Mouse (Mus musculus) cerebellum, postnatal 14 days (tissue): ENCODE measurements at regions not wholly inside any gene's neighbourhood (a gene's known extent, or its start where the extent isn't known, plus 50 kb on each side); places are given as distances from the start of the nearest gene placed in this dataset.
"Not testable (repeated sequence)": the region's sequence is repeated elsewhere in the genome, so short reads cannot be mapped to it uniquely, and the experiment has no call there.

Experiments used
- DNase-seq, 2 experiments: peaks; one replicate each; pipeline ENCODE4 v3.0.0; 2021; ENCODE audit warnings: mixed read lengths in 2 of 2

DNA sequence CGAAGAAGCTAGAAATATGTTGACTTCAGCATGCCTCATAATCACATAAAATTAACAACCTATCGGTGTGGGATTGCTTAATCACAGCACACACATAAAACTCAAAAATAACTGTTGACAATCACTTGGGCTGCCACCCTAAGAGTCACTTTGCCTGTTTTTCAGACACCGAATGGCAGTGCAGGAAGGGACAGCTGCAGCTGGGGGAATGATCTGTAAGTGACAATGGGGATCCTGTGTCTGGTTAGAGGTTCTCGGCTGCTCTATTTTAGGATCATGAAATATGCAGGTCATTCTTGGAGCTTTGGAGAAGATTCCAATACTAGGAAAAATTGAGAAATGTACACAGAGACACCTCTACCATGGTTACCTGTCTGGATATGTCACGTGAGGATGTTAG lies 54.4 kb upstream of the Tcf12 start:
- DNase-seq, result no peak

DNA sequence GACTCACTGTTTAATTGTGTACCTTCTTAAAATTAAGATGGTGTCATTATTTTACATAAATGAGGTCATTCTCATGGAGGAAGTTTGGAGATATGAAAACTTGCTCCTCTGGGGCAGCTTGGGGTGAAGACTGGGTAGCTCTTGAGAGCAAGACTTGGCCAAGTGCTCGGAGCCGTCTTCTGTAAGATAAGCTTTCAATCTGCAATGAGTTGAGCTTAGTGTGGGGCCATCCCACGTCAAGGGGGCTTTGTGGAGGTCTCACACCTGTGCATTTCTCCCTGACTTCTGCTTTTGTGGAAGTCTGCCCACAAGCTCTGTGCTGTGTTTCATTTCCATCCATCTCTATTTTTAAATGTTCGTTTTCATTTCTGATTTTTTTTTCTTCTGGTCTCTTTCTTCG lies 54.9 kb upstream of the Tcf12 start:
- DNase-seq, result no peak

DNA sequence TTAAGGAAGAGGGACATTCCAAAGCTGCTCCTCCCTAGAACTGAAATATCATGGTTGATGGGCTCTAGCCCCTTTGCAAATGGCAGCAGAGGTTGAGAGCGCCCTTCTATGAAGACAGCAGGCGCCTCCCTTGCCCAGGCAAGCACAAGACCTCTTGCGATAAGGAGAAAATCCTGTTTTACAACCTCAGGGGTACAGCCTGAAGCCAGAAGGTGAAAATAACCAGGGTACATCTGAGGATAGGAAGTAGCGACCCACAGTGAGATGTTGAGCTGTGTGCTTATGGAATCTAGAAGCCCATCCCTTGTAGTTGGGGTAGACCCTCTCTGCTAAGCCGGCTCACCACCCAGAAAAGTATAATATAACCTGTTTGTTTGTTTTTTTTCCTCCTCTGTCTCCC lies 57.6 kb upstream of the Tcf12 start:
- no peak for DNase-seq

DNA sequence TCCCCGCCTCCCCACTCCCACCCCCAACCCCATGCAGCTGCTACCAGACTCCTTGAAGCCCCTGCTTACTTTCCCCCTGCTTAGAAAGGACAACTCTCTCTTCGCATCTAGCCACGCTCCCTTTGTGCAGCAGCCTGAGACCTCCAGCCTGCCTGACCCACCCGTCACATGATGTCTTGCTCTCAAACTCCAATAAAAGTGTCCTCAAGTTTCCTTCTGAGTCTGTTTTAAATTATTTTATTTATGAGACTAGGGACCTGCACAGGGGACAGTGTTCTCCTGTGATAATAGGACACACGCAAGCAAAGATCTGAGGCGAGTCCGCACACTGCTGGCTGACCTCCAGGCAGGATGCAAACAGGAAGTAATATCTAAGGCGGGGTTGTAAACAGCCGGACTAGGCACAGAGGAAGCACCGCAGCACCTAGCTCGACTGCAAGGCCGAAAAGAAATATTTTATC lies 58.1 kb upstream of the Tcf12 start:
- peak; percentile 49 to 53 for DNase-seq

DNA sequence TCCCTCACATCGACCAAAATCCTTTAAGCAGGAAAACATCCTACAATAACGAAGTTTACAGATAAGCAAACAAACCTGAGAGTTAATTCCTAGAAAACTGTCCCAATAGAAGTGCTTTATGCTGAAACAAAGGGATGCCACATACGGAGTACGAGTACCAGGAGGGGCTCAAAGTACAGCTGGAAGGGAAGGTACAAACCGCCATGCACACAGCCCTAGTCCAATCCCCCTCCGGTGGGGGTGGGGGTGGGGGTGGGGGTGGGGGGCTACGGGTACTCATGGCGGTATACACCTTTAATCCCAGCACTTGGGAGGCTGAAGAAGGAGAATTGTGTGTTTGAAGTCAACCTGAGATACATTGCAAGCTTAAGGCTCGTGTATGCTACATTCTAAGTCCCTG lies 58.6 kb upstream of the Tcf12 start:
- DNase-seq, result no peak

DNA sequence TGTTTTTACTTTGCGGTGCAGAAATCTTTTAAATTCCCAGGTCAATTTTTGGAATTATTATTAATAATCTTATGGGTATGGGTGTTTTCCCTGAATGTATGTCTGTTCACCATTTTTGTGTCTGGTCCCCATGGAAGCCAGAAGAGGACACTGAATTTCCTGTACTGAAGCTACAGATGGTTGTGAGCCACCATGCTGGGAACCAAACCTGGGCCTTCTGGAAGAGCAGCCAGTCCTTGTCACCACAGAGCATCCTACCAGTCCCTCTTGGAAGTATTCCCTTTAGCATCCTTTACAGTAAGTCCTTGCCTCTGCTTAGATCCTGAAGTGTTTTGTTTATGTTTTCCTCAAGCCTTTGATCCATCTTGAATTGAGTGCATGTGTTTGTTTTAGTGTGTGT lies 60.7 kb upstream of the Tcf12 start:
- DNase-seq, result peak; percentile 64 to 78

DNA sequence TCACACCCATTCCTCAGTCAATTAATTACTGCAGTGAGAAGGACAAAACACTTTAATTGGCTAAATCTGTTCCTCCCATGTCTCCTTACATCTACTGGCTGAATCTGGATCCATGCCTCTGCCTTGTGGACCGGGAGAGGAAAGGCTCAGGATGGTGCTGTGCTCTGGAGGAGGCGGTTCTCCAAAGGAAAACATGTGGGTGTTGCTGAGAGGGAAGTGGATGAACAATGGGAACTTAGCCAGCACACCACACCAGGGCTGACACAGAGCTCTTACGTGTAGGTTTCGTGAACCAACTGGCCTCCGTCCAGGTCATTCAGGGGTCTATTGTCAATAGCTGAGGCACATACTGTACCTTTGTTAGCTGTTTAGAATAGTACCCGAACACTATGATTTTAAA lies 69.3 kb upstream of the Tcf12 start:
- peak in 1 of 2 experiments; percentile 30 for DNase-seq

DNA sequence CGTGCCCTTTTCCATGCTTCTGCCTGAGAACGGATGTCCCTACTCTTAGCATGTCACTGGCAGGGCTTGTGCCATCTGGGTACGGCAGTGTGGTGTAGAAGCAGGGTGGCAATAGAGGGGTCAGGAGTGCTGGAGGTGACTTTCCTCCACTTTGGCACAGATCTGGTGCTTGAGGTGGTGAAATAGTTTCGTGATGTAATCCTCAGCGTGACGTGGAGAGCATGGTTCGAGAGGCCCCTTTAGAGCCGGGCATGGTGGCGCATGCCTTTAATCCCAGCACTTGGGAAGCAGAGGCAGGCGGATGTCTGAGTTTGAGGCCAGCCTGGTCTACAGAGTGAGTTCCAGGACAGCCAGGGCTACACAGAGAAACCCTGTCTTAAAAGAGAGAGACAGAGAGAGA lies 71.7 kb upstream of the Tcf12 start:
- peak in 1 of 2 experiments; percentile 20 for DNase-seq

DNA sequence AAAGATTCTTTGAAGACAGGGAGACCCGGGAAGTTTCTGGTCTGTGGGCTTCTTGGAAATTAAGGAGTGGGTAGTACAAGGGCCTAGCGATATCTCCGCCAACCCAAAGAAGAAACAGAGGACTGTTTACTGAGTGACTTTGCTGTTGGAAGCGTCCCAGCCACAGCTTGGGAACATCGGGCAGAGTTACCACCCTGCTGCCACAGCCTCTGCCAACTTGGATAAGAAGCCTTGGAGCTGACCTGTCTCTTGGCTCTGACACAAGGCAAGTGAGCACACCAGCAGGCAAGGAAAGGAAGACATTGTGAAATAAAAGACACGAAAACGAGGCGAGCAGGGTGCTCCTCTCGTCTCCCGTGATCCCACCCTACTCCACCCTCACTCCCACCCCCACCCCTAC lies 72.3 kb upstream of the Tcf12 start:
- DNase-seq, result peak; percentile 87

DNA sequence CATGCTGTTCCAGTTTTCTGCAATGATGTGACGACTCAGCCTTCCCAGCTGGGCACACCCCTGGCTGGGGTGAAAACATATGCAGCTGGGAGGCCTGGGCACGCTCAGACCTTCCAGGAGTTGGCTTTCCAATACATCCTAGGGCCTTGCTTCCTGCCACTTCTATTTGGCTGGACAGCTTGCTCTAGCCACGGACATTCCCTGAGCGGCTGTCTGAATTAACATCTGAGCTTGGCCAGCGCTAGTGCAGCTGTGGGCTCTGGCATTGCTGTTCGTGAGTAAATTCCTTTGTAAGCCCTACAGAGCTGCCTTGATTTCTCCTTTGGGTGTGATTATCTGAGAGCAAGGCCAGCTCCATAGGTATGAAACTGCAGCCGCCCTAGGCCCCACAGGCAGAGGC lies 78.2 kb upstream of the Tcf12 start:
- DNase-seq, result no peak

DNA sequence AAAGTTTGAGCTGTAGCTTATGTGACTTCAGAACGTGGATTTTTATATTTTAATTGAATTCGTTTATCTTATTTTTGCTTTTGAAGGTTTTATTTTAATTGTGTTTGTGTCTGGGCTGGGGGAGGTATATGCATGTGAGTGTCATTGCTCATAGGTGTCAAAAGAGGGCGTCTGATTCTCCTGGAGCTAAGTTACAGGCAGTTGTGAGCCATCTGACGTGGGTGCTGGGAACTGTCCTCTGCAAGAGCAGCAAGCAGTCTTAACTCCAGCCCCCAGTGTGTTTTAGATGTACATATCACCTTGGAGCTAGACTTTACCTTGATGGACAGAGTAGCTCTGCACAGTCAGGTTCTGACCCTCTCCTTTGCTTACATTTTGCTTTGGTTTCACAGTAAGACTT lies 79.0 kb upstream of the Tcf12 start:
- no peak for DNase-seq

DNA sequence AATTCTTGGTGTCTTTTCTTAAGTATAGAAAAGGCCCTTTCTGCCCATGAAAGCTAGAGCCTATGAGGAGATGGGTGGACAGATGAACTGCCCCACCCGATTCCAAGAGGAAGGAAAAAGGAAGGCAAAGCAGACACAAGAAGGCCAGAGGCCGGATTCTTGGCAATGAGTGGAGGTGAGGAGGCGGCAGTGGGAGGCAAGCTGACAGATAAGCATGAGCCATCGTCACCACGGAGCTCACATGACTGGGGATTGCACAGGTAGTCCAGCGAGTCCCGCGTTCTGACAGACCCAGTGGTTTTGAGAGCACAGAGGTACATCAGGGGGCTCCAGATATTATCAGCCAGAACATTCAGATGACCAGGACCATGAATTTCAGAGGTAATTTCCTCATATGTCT lies 79.4 kb upstream of the Tcf12 start:
- no peak for DNase-seq

DNA sequence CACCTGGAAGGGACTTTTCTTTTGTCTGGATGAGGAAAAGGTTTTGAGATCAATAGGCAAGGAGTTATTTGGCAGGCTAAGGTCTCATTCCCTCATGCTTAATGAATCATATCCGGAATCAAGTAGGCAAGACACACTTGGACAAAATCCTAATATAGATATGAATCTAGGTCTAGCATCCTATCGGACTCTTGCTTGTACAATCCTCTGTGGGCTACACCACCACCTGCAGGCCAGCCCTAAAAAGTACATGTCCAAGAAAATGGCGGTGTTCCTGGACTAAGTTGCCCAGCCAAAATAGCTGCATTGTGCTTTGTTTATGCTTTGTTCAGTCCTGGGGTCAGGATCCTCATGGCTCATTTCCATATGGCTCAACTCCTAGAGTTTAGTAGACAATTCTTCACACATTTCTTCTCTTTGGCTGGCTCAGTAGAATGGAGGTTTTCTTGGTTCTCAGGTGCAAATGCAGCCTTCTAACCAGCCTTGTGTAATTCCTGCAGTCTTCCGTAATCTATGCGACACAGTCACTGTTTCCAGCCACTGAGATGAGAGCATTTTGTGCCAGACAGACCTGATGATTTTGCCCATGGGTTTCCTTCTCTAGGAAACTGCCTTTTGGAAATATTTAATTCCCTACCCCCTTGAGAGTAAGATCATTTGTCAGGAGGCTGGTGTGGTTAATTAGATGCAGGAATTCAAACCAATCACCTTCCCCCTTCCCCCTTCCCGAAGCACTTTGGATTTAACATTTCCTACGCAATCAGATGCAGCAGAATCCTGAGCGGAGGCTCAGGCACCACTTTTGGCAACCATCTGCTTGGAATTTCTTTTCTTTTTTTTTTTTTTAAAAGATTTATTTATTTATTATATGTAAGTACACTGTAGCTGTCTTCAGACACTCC lies 80.6 kb upstream of the Tcf12 start:
- peak; percentile 84 for DNase-seq

DNA sequence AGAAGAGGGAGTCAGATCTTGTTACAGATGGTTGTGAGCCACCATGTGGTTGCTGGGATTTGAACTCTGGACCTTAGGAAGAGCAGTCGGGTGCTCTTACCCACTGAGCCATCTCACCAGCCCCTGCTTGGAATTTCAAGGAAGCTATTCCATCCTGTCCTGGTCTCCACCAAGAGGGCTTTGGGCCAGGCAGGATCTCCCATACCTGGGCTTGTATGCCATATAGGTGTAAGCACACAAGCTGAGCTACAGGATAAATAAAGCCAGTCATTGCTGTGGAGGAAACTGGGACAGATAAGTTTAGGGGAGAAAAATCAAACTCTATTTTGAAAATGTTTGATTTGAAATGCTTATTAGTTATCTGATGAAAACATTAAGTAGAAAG lies 81.3 kb upstream of the Tcf12 start:
- DNase-seq, result not testable (repeated sequence)

DNA sequence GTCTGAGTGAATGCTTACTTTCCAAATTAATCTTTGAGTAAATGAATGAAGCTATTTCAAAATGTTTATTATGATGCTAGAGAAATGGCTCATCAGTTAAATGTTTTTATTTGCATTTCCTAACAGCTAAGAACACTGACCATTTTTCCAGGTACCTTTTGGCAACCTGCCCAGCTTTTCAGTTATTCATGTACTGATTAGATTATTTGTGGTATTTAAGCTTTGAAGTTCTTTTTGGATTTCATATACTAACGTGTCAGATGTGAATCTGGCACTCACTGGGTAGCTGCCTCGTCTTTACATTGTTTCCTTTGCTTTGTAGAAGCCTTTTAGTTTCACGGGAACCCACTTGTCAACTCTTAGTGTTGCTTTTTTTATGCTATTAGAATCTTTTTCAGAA lies 79.3 kb upstream of the Zfp280d start:
- DNase-seq, result no peak

DNA sequence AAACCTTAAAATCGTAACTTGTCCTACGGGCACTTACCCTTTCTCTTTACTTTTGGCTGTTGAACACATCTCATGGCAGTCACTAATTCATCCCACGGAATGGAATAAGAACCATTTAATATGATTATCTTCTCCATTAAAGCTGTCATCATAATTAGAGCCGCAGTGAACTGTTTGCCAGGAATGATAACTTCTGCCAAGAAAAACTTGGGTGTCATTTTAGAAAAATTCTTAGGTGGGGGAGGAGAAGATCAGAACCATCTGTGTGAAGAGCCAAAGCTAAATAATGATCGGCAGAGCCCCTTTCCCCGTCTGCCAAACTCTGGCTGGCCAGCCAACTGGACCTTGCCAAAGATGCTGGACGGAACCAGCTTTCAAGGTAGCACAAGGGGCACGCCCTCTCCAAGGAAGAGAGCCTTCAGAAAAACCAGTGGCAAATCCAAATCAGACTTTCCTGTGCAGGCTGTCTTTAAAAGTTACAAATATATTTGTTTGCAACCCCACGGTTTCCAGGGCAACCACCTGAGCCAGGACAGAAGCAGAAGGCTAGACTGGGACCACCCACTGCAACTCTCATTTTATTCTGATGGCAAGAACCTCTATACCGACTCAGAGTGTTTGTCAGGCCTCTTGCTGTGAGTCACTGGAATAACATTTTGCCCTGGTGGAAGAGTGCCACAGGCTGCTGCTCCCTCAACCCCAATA lies 77.9 kb upstream of the Zfp280d start:
- peak; percentile 44 to 63 for DNase-seq

DNA sequence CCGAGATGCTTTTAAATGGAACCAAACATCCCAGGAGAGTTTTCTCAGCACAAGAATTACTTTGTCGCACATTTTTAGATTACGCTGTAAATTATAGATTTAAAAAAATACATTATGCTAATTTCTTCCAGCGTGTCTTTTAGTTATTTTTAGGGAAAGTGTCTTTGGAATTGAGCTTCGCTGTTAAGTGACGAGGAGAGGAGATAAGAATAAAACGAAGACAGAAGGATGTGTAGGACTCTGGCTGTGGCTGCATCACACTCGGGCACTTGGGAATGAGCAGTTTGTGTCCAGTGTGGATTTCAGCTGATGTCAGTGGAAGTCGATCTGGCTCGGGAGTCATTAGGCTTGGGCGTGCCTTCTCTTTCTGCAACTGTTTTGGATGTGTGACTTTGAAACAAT lies 77.3 kb upstream of the Zfp280d start:
- no peak for DNase-seq

DNA sequence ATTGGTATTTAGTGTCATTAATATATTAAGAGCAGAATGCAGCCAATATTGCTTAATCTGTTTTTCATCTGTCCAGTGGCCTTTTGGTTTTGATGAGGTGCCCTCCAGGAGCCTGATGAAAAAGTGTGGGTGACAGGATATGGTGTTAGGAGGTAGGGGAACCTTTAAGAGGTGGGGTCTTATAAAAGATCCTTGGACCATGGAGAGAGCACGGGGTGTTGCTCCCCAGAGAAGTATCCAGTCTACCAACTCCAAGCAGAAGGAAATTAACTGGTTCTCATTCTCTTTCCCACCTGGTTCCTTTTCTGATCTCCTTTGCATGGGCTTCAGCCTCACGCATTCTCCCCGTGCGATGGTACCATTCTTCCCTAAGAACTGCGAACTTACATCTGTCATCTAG lies 75.7 kb upstream of the Zfp280d start:
- no peak for DNase-seq

DNA sequence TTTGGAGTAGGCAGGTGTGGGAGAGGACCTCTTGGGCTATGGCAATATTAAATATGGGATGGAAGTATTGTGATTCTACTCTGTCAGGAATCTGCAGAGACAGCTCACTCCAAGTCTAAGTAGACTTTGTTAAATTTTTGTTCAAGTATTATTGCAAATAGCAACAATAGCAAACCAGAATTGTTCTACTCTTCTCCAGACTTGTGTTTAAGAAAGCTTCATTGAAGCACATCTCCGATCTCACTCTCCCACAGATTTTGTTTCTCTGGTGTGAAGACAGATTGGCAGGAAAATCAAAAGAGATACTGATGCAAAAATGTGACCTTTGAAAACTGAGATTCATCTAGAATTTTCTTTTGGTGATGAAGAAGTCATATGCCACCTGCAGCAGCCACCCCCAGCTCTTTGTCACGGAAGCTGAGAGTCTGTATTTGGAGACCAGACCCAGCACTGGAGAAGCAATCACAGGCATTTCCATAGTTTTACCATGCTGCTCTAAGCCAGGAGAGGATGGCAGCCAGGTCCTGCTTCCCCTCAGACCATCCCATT lies 70.2 kb upstream of the Zfp280d start:
- DNase-seq, result no peak

DNA sequence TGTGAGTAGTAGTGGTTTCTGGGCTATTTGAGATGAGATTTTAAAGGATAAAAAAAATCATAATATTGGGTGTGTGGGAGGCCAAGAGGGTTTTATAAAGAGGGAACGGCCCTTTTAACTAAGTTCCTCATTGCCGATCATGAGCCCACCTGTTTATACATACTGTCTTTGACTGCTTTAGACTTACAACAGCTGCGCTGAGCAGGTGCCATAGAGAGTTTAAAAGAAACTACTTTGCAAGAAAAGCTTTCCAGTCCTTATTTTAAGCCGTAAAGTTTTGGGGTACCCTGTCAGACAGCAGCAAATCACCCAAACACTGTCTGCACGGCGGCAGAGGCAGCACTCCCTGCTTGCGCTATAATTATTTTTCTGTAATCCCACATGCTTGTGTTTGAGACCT lies 68.8 kb upstream of the Zfp280d start:
- DNase-seq, result no peak

DNA sequence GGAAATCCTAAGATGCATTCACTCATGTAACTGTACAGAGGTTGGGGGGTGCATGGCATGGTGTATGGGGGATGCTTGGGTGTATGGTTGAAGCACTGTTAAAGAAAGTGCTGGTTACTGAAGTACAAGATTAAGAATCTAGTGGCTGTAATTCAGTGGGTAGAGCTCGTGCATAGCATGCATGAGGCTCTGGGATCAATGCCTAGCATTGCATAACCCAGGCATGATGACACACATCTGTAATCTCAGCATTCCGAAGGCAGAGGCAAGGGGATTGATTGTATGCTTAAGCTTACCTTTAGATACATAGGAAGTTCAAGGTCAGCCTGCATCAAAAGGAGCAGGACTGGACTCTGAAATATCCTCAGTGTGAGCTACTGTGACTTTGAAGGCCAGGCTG lies 67.7 kb upstream of the Zfp280d start:
- DNase-seq, result no peak

DNA sequence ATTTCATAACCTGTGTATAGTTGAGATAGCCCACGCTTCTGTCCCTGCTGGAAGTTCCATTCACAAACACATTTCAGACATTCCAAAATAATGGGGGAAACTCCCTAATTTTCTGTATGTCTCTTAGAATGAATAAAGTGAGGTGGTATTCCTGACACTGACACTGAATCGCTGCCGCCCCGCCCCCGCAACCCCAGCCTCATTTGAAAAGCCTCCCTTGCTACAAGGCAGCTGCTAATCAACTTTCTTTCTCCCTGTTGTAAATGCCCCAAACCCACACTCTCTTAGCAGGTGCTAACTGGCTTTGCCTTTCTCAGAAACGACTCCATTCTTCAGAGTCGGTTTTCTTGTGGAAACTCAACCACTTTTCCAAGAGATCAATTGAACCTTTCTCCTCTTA lies 66.4 kb upstream of the Zfp280d start:
- no peak for DNase-seq

DNA sequence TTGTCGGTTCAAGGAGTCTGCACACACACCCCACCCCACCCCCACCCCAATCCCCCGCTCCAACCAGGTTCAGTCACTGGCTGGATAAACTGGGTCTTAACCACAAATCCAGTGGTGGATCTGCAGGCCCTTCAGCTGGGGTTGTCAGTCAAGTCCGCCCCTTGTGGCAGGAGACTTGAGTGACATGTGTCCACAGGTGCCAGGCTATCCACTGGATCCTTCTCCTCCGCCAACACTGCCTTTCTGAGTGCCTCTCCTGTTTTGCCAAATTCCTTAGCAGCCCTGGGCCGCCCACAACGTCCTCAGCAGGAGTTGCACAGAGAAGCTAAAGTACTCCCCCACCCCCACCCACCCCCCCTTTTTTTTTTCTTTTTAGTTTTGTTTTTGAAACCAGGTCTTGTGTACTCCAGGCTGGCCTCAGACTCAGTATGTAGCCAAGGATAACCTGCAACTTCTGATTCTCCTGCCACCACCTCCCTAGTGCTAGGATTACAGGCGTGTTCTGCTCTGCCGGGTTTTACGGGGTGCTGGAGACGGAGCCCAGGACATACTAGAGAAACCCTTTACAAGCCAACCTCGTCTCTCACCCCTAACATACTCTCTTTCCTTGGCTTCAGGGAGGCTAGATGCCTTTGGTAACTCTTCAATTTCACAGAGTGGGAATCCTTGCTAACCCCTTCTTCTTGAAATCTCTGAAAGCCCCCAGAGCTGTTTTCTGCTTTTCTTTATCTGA lies 57.2 kb upstream of the Zfp280d start:
- peak in 1 of 2 experiments; percentile 16 for DNase-seq
